Mouse (Mus musculus) cerebellum, adult 8-10 months (tissue): ENCODE measurements around the gene Dhtkd1.
"Not testable (repeated sequence)": the region's sequence is repeated elsewhere in the genome, so short reads cannot be mapped to it uniquely, and the experiment has no call there.

Experiments used
- DNase-seq: peaks from one replicate; pipeline ENCODE4 v3.0.0; 2022

The Dhtkd1 gene

GRCm38 (mm10) chr2:5942416-5943032 is at the start of gene Dhtkd1:
Gene Dhtkd1, minus strand, starts transcription at chr2:5942792.
- DNase-seq = peak; percentile 49

GRCm38 (mm10) chr2:5977532-5977931 is 34.9 kb upstream of the Dhtkd1 start:
- DNase-seq = no peak

GRCm38 (mm10) chr2:5970629-5971028 is 28.0 kb upstream of the Dhtkd1 start:
- not testable (repeated sequence) for DNase-seq

GRCm38 (mm10) chr2:5965972-5966371 is 23.4 kb upstream of the Dhtkd1 start:
- no peak for DNase-seq

- not testable (repeated sequence) for DNase-seq
Measured at GRCm38 (mm10) chr2:5963729-5964128, 21.1 kb upstream of the Dhtkd1 start.

- DNase-seq = no peak
Measured at GRCm38 (mm10) chr2:5962265-5962664, 19.7 kb upstream of the Dhtkd1 start.

GRCm38 (mm10) chr2:5957705-5958104 is 15.1 kb upstream of the Dhtkd1 start:
- no peak for DNase-seq

- DNase-seq = no peak
Measured at GRCm38 (mm10) chr2:5951621-5952211, 9.1 kb upstream of the Dhtkd1 start.

GRCm38 (mm10) chr2:5950766-5951595 is 8.4 kb upstream of the Dhtkd1 start, which contains the start of gene Upf2:
Gene Upf2, plus strand, starts transcription at chr2:5951469.
- DNase-seq = peak; percentile 95

GRCm38 (mm10) chr2:5950305-5950704 is 7.7 kb upstream of the Dhtkd1 start:
- peak; percentile 46 for DNase-seq

- peak; percentile 6 for DNase-seq
Measured at GRCm38 (mm10) chr2:5949821-5950220, 7.2 kb upstream of the Dhtkd1 start.

- no peak for DNase-seq
Measured at GRCm38 (mm10) chr2:5948964-5949363, 6.4 kb upstream of the Dhtkd1 start.

- no peak for DNase-seq
Measured at GRCm38 (mm10) chr2:5946876-5947275, 4.3 kb upstream of the Dhtkd1 start.

GRCm38 (mm10) chr2:5945629-5946028 is 3.0 kb upstream of the Dhtkd1 start:
- DNase-seq = no peak

- DNase-seq = no peak
Measured at GRCm38 (mm10) chr2:5943071-5943470, 479 bp upstream of the Dhtkd1 start.

GRCm38 (mm10) chr2:5941861-5942415 is 654 bp downstream of the Dhtkd1 start:
- no peak for DNase-seq

- DNase-seq = no peak
Measured at GRCm38 (mm10) chr2:5940936-5941335, 1.7 kb downstream of the Dhtkd1 start.

- no peak for DNase-seq
Measured at GRCm38 (mm10) chr2:5939911-5940310, 2.7 kb downstream of the Dhtkd1 start.

- DNase-seq = no peak
Measured at GRCm38 (mm10) chr2:5939319-5939718, 3.3 kb downstream of the Dhtkd1 start.

- no peak for DNase-seq
Measured at GRCm38 (mm10) chr2:5936550-5936949, 6.0 kb downstream of the Dhtkd1 start.

- DNase-seq = no peak
Measured at GRCm38 (mm10) chr2:5936068-5936467, 6.5 kb downstream of the Dhtkd1 start.

GRCm38 (mm10) chr2:5934936-5935335 is 7.7 kb downstream of the Dhtkd1 start:
- DNase-seq = no peak

- no peak for DNase-seq
Measured at GRCm38 (mm10) chr2:5931938-5932337, 10.7 kb downstream of the Dhtkd1 start.
